Mouse (Mus musculus) testis, adult 2 months (tissue): ENCODE measurements around the gene Tpx2.

Experiments
- CTCF ChIP-seq: fragments of 200-500 bp; IDR thresholded peaks from 2 replicates; pipeline ENCODE4 v1.5.1; 2012; ENCODE audit warnings: low read depth, mild to moderate bottlenecking, inconsistent platforms, low read length, moderate library complexity; ENCODE audit not compliant: control insufficient read depth, insufficient read depth, insufficient replicate concordance
- POLR2A ChIP-seq: fragments of 200-500 bp; IDR thresholded peaks from 2 replicates; pipeline ENCODE4 v1.6.1; 2012; ENCODE audit warnings: low read depth, mild to moderate bottlenecking, inconsistent platforms, low read length, moderate library complexity; ENCODE audit not compliant: control insufficient read depth

- TF ChIP-seq CTCF, result no peak
- no peak for TF ChIP-seq POLR2A
These were observed 82.5 kb downstream of the Tpx2 start for GRCm38 (mm10) chr2:152930276-152930675.
